Mouse (Mus musculus) cerebellum, postnatal 10 days (tissue): ENCODE data around the gene Fam163b.

Experiments
- DNase-seq, 2 experiments: peaks; one replicate each; pipeline ENCODE4 v3.0.0; 2021; ENCODE audit warnings: mixed read lengths in 2 of 2

Gene Fam163b

GRCm38 (mm10) chr2:27085801-27086200, 56.5 kb downstream of the Fam163b start:
- DNase-seq: peak in 1 of 2 experiments; percentile 38

GRCm38 (mm10) chr2:27084963-27085362, 57.3 kb downstream of the Fam163b start:
- peak in 1 of 2 experiments; percentile 3 for DNase-seq

GRCm38 (mm10) chr2:27083761-27084475, 58.4 kb downstream of the Fam163b start:
- no peak for DNase-seq

- DNase-seq: peak; percentile 64
Observed at GRCm38 (mm10) chr2:27079649-27080048, 62.6 kb downstream of the Fam163b start.

GRCm38 (mm10) chr2:27079152-27079584, 63.1 kb downstream of the Fam163b start, which contains the start of gene Adamtsl2:
Gene Adamtsl2, plus strand, starts transcription at chr2:27079379.
- peak; percentile 89 to 91 for DNase-seq

GRCm38 (mm10) chr2:27078312-27078711, 64.0 kb downstream of the Fam163b start:
- DNase-seq: no peak

- DNase-seq: peak; percentile 58 to 73
Observed at GRCm38 (mm10) chr2:27077655-27078244, 64.5 kb downstream of the Fam163b start.

GRCm38 (mm10) chr2:27075485-27075884, 66.8 kb downstream of the Fam163b start:
- DNase-seq: peak; percentile 66 to 76

GRCm38 (mm10) chr2:27074804-27075203, 67.5 kb downstream of the Fam163b start:
- peak; percentile 71 to 76 for DNase-seq

- no peak for DNase-seq
Observed at GRCm38 (mm10) chr2:27073407-27073806, 68.9 kb downstream of the Fam163b start.

- DNase-seq: no peak
Observed at GRCm38 (mm10) chr2:27071978-27072377, 70.3 kb downstream of the Fam163b start, which contains the start of gene Mymk. Gene Mymk, minus strand, starts transcription at chr2:27072179.

- peak; percentile 81 to 88 for DNase-seq
Observed at GRCm38 (mm10) chr2:27071137-27071536, 71.2 kb downstream of the Fam163b start.

- DNase-seq: no peak
Observed at GRCm38 (mm10) chr2:27070247-27070813, 72.0 kb downstream of the Fam163b start.

- no peak for DNase-seq
Observed at GRCm38 (mm10) chr2:27069646-27070045, 72.6 kb downstream of the Fam163b start.

- DNase-seq: no peak
Observed at GRCm38 (mm10) chr2:27067996-27068395, 74.3 kb downstream of the Fam163b start.

- DNase-seq: peak; percentile 67 to 72
Observed at GRCm38 (mm10) chr2:27067124-27067523, 75.2 kb downstream of the Fam163b start.
